Mouse (Mus musculus) embryonic fibroblast, embryonic 13.5 days (primary cell): ENCODE results near the gene Dusp18. TPM values are rescaled to one million over a fixed set of nuclear protein-coding genes. Genes with fewer than 3 reads are reported as not detected.

ENCODE experiments used
- H3K27ac ChIP-seq: 2 replicates; pipeline ENCODE4 v1.5.1; 2012; ENCODE audit warnings: low read length, control low read depth, inconsistent platforms; ENCODE audit not compliant: insufficient read depth
- H3K4me1 ChIP-seq: 2 replicates; pipeline ENCODE4 v1.6.1; 2011; ENCODE audit warnings: low read length; ENCODE audit not compliant: control insufficient read depth, insufficient read depth
- H3K4me3 ChIP-seq: 2 replicates; pipeline ENCODE4 v1.5.1; 2011; ENCODE audit warnings: mild to moderate bottlenecking, control low read depth, low read length; ENCODE audit not compliant: insufficient read depth
- CTCF ChIP-seq: IDR thresholded peaks from 2 replicates; pipeline ENCODE4 v1.5.1; 2011; ENCODE audit warnings: mild to moderate bottlenecking, control low read depth, low read length, moderate library complexity, borderline replicate concordance; ENCODE audit not compliant: insufficient read depth
- POLR2A ChIP-seq: IDR thresholded peaks from 2 replicates; pipeline ENCODE4 v1.6.1; 2011; ENCODE audit warnings: low read depth, mild to moderate bottlenecking, control low read depth, low read length, moderate library complexity
- polyA plus RNA-seq: library from polyadenylated mRNA; stranded (reverse); fragments of >200 nt; gene quantifications from 2 replicates; pipeline ENCODE4 v1.2.4, GENCODE M21; 2011; ENCODE audit warnings: low read depth; ENCODE audit not compliant: missing spikeins, insufficient read length

The Dusp18 gene
- polyA plus RNA-seq, 1 experiment, result 12.6 TPM

GRCm38 (mm10) chr11:3937321-3937874 lies 42.4 kb downstream of the Dusp18 start:
- TF ChIP-seq CTCF (no peak), POLR2A (no peak)
- Histone ChIP-seq H3K27ac (no peak overlapping the region), H3K4me1 (no peaks in the 10 kb centered on the region), H3K4me3 (no peak overlapping the region)

- TF ChIP-seq CTCF (no peak), POLR2A (no peak)
- no peak overlapping the region for H3K4me3 ChIP-seq
- H3K4me1 ChIP-seq, result no peaks in the 10 kb centered on the region
- H3K27ac ChIP-seq, result no peak overlapping the region
These were observed 46.3 kb downstream of the Dusp18 start for GRCm38 (mm10) chr11:3941371-3941770.

- no peaks in the 10 kb centered on the region for H3K4me1 ChIP-seq
- no peak for TF ChIP-seq CTCF
- TF ChIP-seq POLR2A, result no peak
- no peak overlapping the region for H3K4me3 ChIP-seq
These were observed 51.3 kb downstream of the Dusp18 start for GRCm38 (mm10) chr11:3946386-3946785.

More at GRCm38 (mm10) chr11:3946386-3946785, 51.3 kb downstream of the Dusp18 start:
- H3K27ac ChIP-seq, result no peak overlapping the region

Other genes with a start within 250 kb of the Dusp18 start
- gene Morc2a, start 246.0 kb upstream of the Dusp18 start, polyA plus RNA-seq, result 61.9 and 72.0 TPM in 2 replicates
- gene Osbp2, start 31.3 kb upstream of the Dusp18 start, polyA plus RNA-seq, result 1.3 and 1.5 TPM in 2 replicates
- gene 4921536K21Rik, start 142 bp upstream of the Dusp18 start, polyA plus RNA-seq, result 0.68 and 0.86 TPM in 2 replicates
- 12.0 and 13.1 TPM in 2 replicates for gene Slc35e4, start 19.4 kb downstream of the Dusp18 start, polyA plus RNA-seq
- 75.4 and 97.1 TPM in 2 replicates for gene Tcn2, start 36.9 kb downstream of the Dusp18 start, polyA plus RNA-seq
- gene Pes1, start 68.7 kb downstream of the Dusp18 start, polyA plus RNA-seq, result 146 and 152 TPM in 2 replicates
- gene 4930556J24Rik, start 81.5 kb downstream of the Dusp18 start, polyA plus RNA-seq, result not detected in 2 replicates
- gene Gal3st1, start 88.4 kb downstream of the Dusp18 start, polyA plus RNA-seq, result 0.73 and 0.86 TPM in 2 replicates
- gene Sec14l4, start 136.2 kb downstream of the Dusp18 start, polyA plus RNA-seq, result not detected in 2 replicates
- gene Sec14l3, start 169.6 kb downstream of the Dusp18 start, polyA plus RNA-seq, result not detected in 2 replicates
- gene Mtfp1, start 200.2 kb downstream of the Dusp18 start, polyA plus RNA-seq, result 0.49 and 1.6 TPM in 2 replicates
- 1.8 and 2.5 TPM in 2 replicates for gene Sec14l2, start 228.2 kb downstream of the Dusp18 start, polyA plus RNA-seq
- gene Rnf215, start 240.0 kb downstream of the Dusp18 start, polyA plus RNA-seq, result 16.4 and 19.6 TPM in 2 replicates